Mouse (Mus musculus): ENCODE data around the gene Cdk12. TPM values are rescaled to one million over a fixed set of nuclear protein-coding genes. Genes with fewer than 3 reads are reported as not detected.

The Cdk12 gene
- total RNA-seq, 4 experiments from 2014 or later = 10.5 to 15.2 (median 11.3) TPM

Small RNAs within 50 kb of the gene (microRNA-seq; reads per million reads assigned to microRNA genes)
- gene Gm27399 (not detected), gene Mir5119 (not detected)

Other genes starting within 250 kb of the Cdk12 start
- gene Plxdc1, start 216.6 kb upstream of the Cdk12 start, total RNA-seq (2022) = 1 to 10 TPM; 1.3 to 3.4 (median 1.9) TPM
- under 1 TPM in 2 of 4 experiments, not detected in 2; 0.18 to 0.19 TPM for gene Arl5c, start 206.9 kb upstream of the Cdk12 start, total RNA-seq (2022)
- 100 to 1,000 TPM; 172 to 203 (median 187) TPM for gene Cacnb1, start 180.0 kb upstream of the Cdk12 start, total RNA-seq (2022)
- 100 to 1,000 TPM; 364 to 479 (median 402) TPM for gene Rpl19, start 176.3 kb upstream of the Cdk12 start, total RNA-seq (2022)
- gene Stac2, start 149.6 kb upstream of the Cdk12 start, total RNA-seq (2022) = under 1 TPM in 2 of 4 experiments, not detected in 2; 0.11 to 0.70 TPM
- gene Fbxl20, start 52.7 kb upstream of the Cdk12 start, total RNA-seq (2022) = 10 to 100 TPM in 2 of 4 experiments, 1 to 10 TPM in 2; 8.0 to 12.4 (median 9.4) TPM
- gene Med1, start 9.8 kb upstream of the Cdk12 start, total RNA-seq (2022) = 10 to 100 TPM; 21.4 to 28.2 (median 25.6) TPM
- gene Neurod2, start 126.6 kb downstream of the Cdk12 start, total RNA-seq (2022) = not detected
- under 1 TPM in 3 of 4 experiments, not detected in 1; 0.27 to 0.90 (median 0.44) TPM for gene Ppp1r1b, start 145.3 kb downstream of the Cdk12 start, total RNA-seq (2022)
- 10 to 100 TPM; 12.0 to 18.2 (median 13.9) TPM for gene Stard3, start 155.3 kb downstream of the Cdk12 start, total RNA-seq (2022)
- gene Tcap, start 180.8 kb downstream of the Cdk12 start, total RNA-seq (2022) = 1,000 to 10,000 TPM; 3,817 to 5,138 (median 4,616) TPM
- gene Pnmt, start 183.4 kb downstream of the Cdk12 start, total RNA-seq (2022) = 1 to 10 TPM; 2.7 to 6.6 (median 3.8) TPM
- gene Pgap3, start 197.4 kb downstream of the Cdk12 start, total RNA-seq (2022) = 1 to 10 TPM; 1.8 to 2.5 (median 2.2) TPM
- 1 to 10 TPM; 1.3 to 1.5 (median 1.4) TPM for gene Erbb2, start 209.4 kb downstream of the Cdk12 start, total RNA-seq (2022)
- 10 to 100 TPM; 34.5 to 41.7 (median 37.7) TPM for gene Mien1, start 235.9 kb downstream of the Cdk12 start, total RNA-seq (2022)
- gene Grb7, start 243.3 kb downstream of the Cdk12 start, total RNA-seq (2022) = under 1 TPM in 2 of 4 experiments, not detected in 2; 0.11 to 0.29 TPM